Mouse (Mus musculus): ENCODE results near the gene Olfr981. TPM values are rescaled to one million over a fixed set of nuclear protein-coding genes. Genes with fewer than 3 reads are reported as not detected.
"Not testable (repeated sequence)": the region's sequence is repeated elsewhere in the genome, so short reads cannot be mapped to it uniquely, and the experiment has no call there.

The Olfr981 gene
- total RNA-seq (2012; rRNA removed), result not detected in 2 replicates

GRCm38 (mm10) chr9:40021164-40021563 lies at the start of gene Olfr981:
Gene Olfr981 (plus strand): TSS chr9:40021464.
- Histone ChIP-seq H3K36me3 (ENCODE audit: control insufficient read depth, insufficient read depth, low read length, poor library complexity, severe bottlenecking) (no peaks in the 10 kb centered on the region), H3K27ac (ENCODE audit: insufficient read depth, low read depth, low read length, poor library complexity, severe bottlenecking) (no peak within 1 kb of the TSS), H3K9me3 (ENCODE audit: control insufficient read depth, insufficient read depth, low read depth, low read length) (no peaks in the 10 kb centered on the region), H3K9ac (ENCODE audit: insufficient read depth, low read depth, low read length, poor library complexity, severe bottlenecking) (no peak within 1 kb of the TSS), H3K4me3 (ENCODE audit: insufficient read depth in 1 of 2, low read depth in 1 of 2, low read length in 2 of 2, poor library complexity in 1 of 2, severe bottlenecking in 1 of 2) (no peak within 1 kb of the TSS), H3K4me1 (ENCODE audit: control insufficient read depth in 2 of 2, insufficient read depth in 2 of 2, low read length in 2 of 2, poor library complexity in 1 of 2) (no peaks in the 10 kb centered on the region)
- TF ChIP-seq CHD2 (IDR thresholded peaks at IDR 0.05; ENCODE audit: low read depth, low read length) (no peak), MAFK (IDR thresholded peaks at IDR 0.05; ENCODE audit: insufficient read depth, low read depth, low read length) (no peak), ZNF384 (IDR thresholded peaks at IDR 0.05; ENCODE audit: low read depth, low read length) (no peak), HCFC1 (IDR thresholded peaks at IDR 0.05; ENCODE audit: borderline replicate concordance, insufficient read depth, low read length) (no peak), ZC3H11A (IDR thresholded peaks at IDR 0.05; ENCODE audit: borderline replicate concordance, low read depth, low read length) (no peak)
- no peak for DNase-seq (ENCODE audit: low read depth, low spot score)
- in situ Hi-C loops (cut with MboI; ENCODE audit: low sequenced_read_pairs in 2 of 2, unreplicated experiment in 2 of 2), result no loop called here

GRCm38 (mm10) chr9:39976581-39977145 lies 44.6 kb upstream of the Olfr981 start:
- H3K27ac ChIP-seq (ENCODE audit: insufficient read depth, low read depth, low read length, poor library complexity, severe bottlenecking); H3K4me3 ChIP-seq (ENCODE audit: insufficient read depth in 1 of 2, low read depth in 1 of 2, low read length in 2 of 2, poor library complexity in 1 of 2, severe bottlenecking in 1 of 2); in situ Hi-C loops (cut with MboI; ENCODE audit: low sequenced_read_pairs in 2 of 2, unreplicated experiment in 2 of 2); DNase-seq (ENCODE audit: low read depth, low spot score); H3K36me3 ChIP-seq (ENCODE audit: control insufficient read depth, insufficient read depth, low read length, poor library complexity, severe bottlenecking); H3K9me3 ChIP-seq (ENCODE audit: control insufficient read depth, insufficient read depth, low read depth, low read length); H3K9ac ChIP-seq (ENCODE audit: insufficient read depth, low read depth, low read length, poor library complexity, severe bottlenecking); H3K4me1 ChIP-seq (ENCODE audit: control insufficient read depth in 2 of 2, insufficient read depth in 2 of 2, low read length in 2 of 2, poor library complexity in 1 of 2): not testable (repeated sequence)
- TF ChIP-seq MAFK (IDR thresholded peaks at IDR 0.05; ENCODE audit: insufficient read depth, low read depth, low read length), result peak; percentile 77

GRCm38 (mm10) chr9:39991813-39992212 lies 29.5 kb upstream of the Olfr981 start, which contains the start of gene Olfr978:
Gene Olfr978 (plus strand): TSS chr9:39992113.
- no peak within 1 kb of the TSS for H3K9ac ChIP-seq (ENCODE audit: insufficient read depth, low read depth, low read length, poor library complexity, severe bottlenecking)
- H3K9me3 ChIP-seq (ENCODE audit: control insufficient read depth, insufficient read depth, low read depth, low read length), result no peaks in the 10 kb centered on the region
- in situ Hi-C loops (cut with MboI; ENCODE audit: low sequenced_read_pairs in 2 of 2, unreplicated experiment in 2 of 2), result no loop called here
- no peak within 1 kb of the TSS for H3K27ac ChIP-seq (ENCODE audit: insufficient read depth, low read depth, low read length, poor library complexity, severe bottlenecking)
- no peak for DNase-seq (ENCODE audit: low read depth, low spot score)
- H3K4me1 ChIP-seq (ENCODE audit: control insufficient read depth in 2 of 2, insufficient read depth in 2 of 2, low read length in 2 of 2, poor library complexity in 1 of 2), result no peaks in the 10 kb centered on the region
- H3K36me3 ChIP-seq (ENCODE audit: control insufficient read depth, insufficient read depth, low read length, poor library complexity, severe bottlenecking), result no peaks in the 10 kb centered on the region
- no peak within 1 kb of the TSS for H3K4me3 ChIP-seq (ENCODE audit: insufficient read depth in 1 of 2, low read depth in 1 of 2, low read length in 2 of 2, poor library complexity in 1 of 2, severe bottlenecking in 1 of 2)
- TF ChIP-seq ZNF384 (IDR thresholded peaks at IDR 0.05; ENCODE audit: low read depth, low read length) (no peak), CHD2 (IDR thresholded peaks at IDR 0.05; ENCODE audit: low read depth, low read length) (no peak), HCFC1 (IDR thresholded peaks at IDR 0.05; ENCODE audit: borderline replicate concordance, insufficient read depth, low read length) (no peak), ZC3H11A (IDR thresholded peaks at IDR 0.05; ENCODE audit: borderline replicate concordance, low read depth, low read length) (no peak), MAFK (IDR thresholded peaks at IDR 0.05; ENCODE audit: insufficient read depth, low read depth, low read length) (no peak)

GRCm38 (mm10) chr9:40003365-40003764 lies 17.9 kb upstream of the Olfr981 start, which contains the start of gene Olfr979:
Gene Olfr979 (minus strand): TSS chr9:40003465.
- H3K27ac ChIP-seq (ENCODE audit: insufficient read depth, low read depth, low read length, poor library complexity, severe bottlenecking), result no peak within 1 kb of the TSS
- TF ChIP-seq HCFC1 (IDR thresholded peaks at IDR 0.05; ENCODE audit: borderline replicate concordance, insufficient read depth, low read length) (no peak), ZC3H11A (IDR thresholded peaks at IDR 0.05; ENCODE audit: borderline replicate concordance, low read depth, low read length) (no peak), MAFK (IDR thresholded peaks at IDR 0.05; ENCODE audit: insufficient read depth, low read depth, low read length) (no peak), ZNF384 (IDR thresholded peaks at IDR 0.05; ENCODE audit: low read depth, low read length) (no peak), CHD2 (IDR thresholded peaks at IDR 0.05; ENCODE audit: low read depth, low read length) (no peak)
- H3K36me3 ChIP-seq (ENCODE audit: control insufficient read depth, insufficient read depth, low read length, poor library complexity, severe bottlenecking), result no peaks in the 10 kb centered on the region
- no peak within 1 kb of the TSS for H3K9ac ChIP-seq (ENCODE audit: insufficient read depth, low read depth, low read length, poor library complexity, severe bottlenecking)
- DNase-seq (ENCODE audit: low read depth, low spot score), result no peak
- H3K4me3 ChIP-seq (ENCODE audit: insufficient read depth in 1 of 2, low read depth in 1 of 2, low read length in 2 of 2, poor library complexity in 1 of 2, severe bottlenecking in 1 of 2), result no peak within 1 kb of the TSS
- no peaks in the 10 kb centered on the region for H3K4me1 ChIP-seq (ENCODE audit: control insufficient read depth in 2 of 2, insufficient read depth in 2 of 2, low read length in 2 of 2, poor library complexity in 1 of 2)
- in situ Hi-C loops (cut with MboI; ENCODE audit: low sequenced_read_pairs in 2 of 2, unreplicated experiment in 2 of 2), result no loop called here
- no peaks in the 10 kb centered on the region for H3K9me3 ChIP-seq (ENCODE audit: control insufficient read depth, insufficient read depth, low read depth, low read length)

- no peak within 1 kb of the TSS for H3K27ac ChIP-seq (ENCODE audit: insufficient read depth, low read depth, low read length, poor library complexity, severe bottlenecking)
- in situ Hi-C loops (cut with MboI; ENCODE audit: low sequenced_read_pairs in 2 of 2, unreplicated experiment in 2 of 2), result no loop called here
- no peaks in the 10 kb centered on the region for H3K9me3 ChIP-seq (ENCODE audit: control insufficient read depth, insufficient read depth, low read depth, low read length)
- no peak within 1 kb of the TSS for H3K9ac ChIP-seq (ENCODE audit: insufficient read depth, low read depth, low read length, poor library complexity, severe bottlenecking)
- no peak within 1 kb of the TSS for H3K4me3 ChIP-seq (ENCODE audit: insufficient read depth in 1 of 2, low read depth in 1 of 2, low read length in 2 of 2, poor library complexity in 1 of 2, severe bottlenecking in 1 of 2)
- H3K4me1 ChIP-seq (ENCODE audit: control insufficient read depth in 2 of 2, insufficient read depth in 2 of 2, low read length in 2 of 2, poor library complexity in 1 of 2), result no peaks in the 10 kb centered on the region
- DNase-seq (ENCODE audit: low read depth, low spot score), result no peak
- no peak for TF ChIP-seq MAFK (IDR thresholded peaks at IDR 0.05; ENCODE audit: insufficient read depth, low read depth, low read length)
- TF ChIP-seq CHD2 (IDR thresholded peaks at IDR 0.05; ENCODE audit: low read depth, low read length), result no peak
- TF ChIP-seq ZNF384 (IDR thresholded peaks at IDR 0.05; ENCODE audit: low read depth, low read length), result no peak
- no peak for TF ChIP-seq ZC3H11A (IDR thresholded peaks at IDR 0.05; ENCODE audit: borderline replicate concordance, low read depth, low read length)
- TF ChIP-seq HCFC1 (IDR thresholded peaks at IDR 0.05; ENCODE audit: borderline replicate concordance, insufficient read depth, low read length), result no peak
- H3K36me3 ChIP-seq (ENCODE audit: control insufficient read depth, insufficient read depth, low read length, poor library complexity, severe bottlenecking), result no peaks in the 10 kb centered on the region
Measured at GRCm38 (mm10) chr9:40009482-40009881, 11.8 kb upstream of the Olfr981 start, which contains the start of gene Olfr980. Gene Olfr980 (minus strand): TSS chr9:40009582.

All from ES-E14 (cell line).